Mouse (Mus musculus): Measurements from ENCODE around the gene Nat9.

The Nat9 gene

GRCm38 (mm10) chr11:115212116-115212515 is 24.5 kb upstream of the Nat9 start:
- peak; percentile 89 for DNase-seq

- DNase-seq: no peak
Observed at GRCm38 (mm10) chr11:115209958-115210357, 22.3 kb upstream of the Nat9 start.

- DNase-seq: no peak
Observed at GRCm38 (mm10) chr11:115208776-115209732, 21.4 kb upstream of the Nat9 start.

GRCm38 (mm10) chr11:115208126-115208525 is 20.5 kb upstream of the Nat9 start:
- DNase-seq: no peak

- DNase-seq: no peak
Observed at GRCm38 (mm10) chr11:115202756-115203155, 15.1 kb upstream of the Nat9 start.

GRCm38 (mm10) chr11:115202316-115202715 is 14.7 kb upstream of the Nat9 start:
- DNase-seq: peak; percentile 97

- DNase-seq: peak; percentile 54
Observed at GRCm38 (mm10) chr11:115200520-115200919, 12.9 kb upstream of the Nat9 start.

- no peak for DNase-seq
Observed at GRCm38 (mm10) chr11:115198932-115199384, 11.3 kb upstream of the Nat9 start.

- no peak for DNase-seq
Observed at GRCm38 (mm10) chr11:115197558-115197957, 9.9 kb upstream of the Nat9 start.

- no peak for DNase-seq
Observed at GRCm38 (mm10) chr11:115195933-115196332, 8.3 kb upstream of the Nat9 start.

- no peak for DNase-seq
Observed at GRCm38 (mm10) chr11:115194693-115195092, 7.0 kb upstream of the Nat9 start.

- DNase-seq: no peak
Observed at GRCm38 (mm10) chr11:115192180-115192579, 4.5 kb upstream of the Nat9 start.

GRCm38 (mm10) chr11:115189304-115189703 is 1.6 kb upstream of the Nat9 start:
- DNase-seq: no peak

GRCm38 (mm10) chr11:115188539-115189231 is 1.0 kb upstream of the Nat9 start:
- no peak for DNase-seq

GRCm38 (mm10) chr11:115187224-115187639 is 427 bp downstream of the Nat9 start, which contains the start of gene Tmem104:
Tmem104 (plus strand) TSS chr11:115187487.
- peak; percentile 99 for DNase-seq

- DNase-seq: no peak
Observed at GRCm38 (mm10) chr11:115184973-115185372, 2.7 kb downstream of the Nat9 start.

GRCm38 (mm10) chr11:115181913-115182638 is 5.6 kb downstream of the Nat9 start:
- peak; percentile 85 for DNase-seq

GRCm38 (mm10) chr11:115179881-115180280 is 7.8 kb downstream of the Nat9 start:
- no peak for DNase-seq

- DNase-seq: no peak
Observed at GRCm38 (mm10) chr11:115179191-115179590, 8.5 kb downstream of the Nat9 start.

GRCm38 (mm10) chr11:115178766-115179165 is 8.9 kb downstream of the Nat9 start:
- no peak for DNase-seq

GRCm38 (mm10) chr11:115177559-115178195 is 10.0 kb downstream of the Nat9 start:
- DNase-seq: no peak

GRCm38 (mm10) chr11:115176399-115177190 is 11.1 kb downstream of the Nat9 start:
- no peak for DNase-seq
